Mouse (Mus musculus) urinary bladder, postnatal 14 days (tissue): ENCODE results near the gene Dzip1.

Experiments
- DNase-seq: peaks from one replicate; pipeline ENCODE4 v3.0.0; 2021; ENCODE audit warnings: low spot score

Dzip1 gene

DNA sequence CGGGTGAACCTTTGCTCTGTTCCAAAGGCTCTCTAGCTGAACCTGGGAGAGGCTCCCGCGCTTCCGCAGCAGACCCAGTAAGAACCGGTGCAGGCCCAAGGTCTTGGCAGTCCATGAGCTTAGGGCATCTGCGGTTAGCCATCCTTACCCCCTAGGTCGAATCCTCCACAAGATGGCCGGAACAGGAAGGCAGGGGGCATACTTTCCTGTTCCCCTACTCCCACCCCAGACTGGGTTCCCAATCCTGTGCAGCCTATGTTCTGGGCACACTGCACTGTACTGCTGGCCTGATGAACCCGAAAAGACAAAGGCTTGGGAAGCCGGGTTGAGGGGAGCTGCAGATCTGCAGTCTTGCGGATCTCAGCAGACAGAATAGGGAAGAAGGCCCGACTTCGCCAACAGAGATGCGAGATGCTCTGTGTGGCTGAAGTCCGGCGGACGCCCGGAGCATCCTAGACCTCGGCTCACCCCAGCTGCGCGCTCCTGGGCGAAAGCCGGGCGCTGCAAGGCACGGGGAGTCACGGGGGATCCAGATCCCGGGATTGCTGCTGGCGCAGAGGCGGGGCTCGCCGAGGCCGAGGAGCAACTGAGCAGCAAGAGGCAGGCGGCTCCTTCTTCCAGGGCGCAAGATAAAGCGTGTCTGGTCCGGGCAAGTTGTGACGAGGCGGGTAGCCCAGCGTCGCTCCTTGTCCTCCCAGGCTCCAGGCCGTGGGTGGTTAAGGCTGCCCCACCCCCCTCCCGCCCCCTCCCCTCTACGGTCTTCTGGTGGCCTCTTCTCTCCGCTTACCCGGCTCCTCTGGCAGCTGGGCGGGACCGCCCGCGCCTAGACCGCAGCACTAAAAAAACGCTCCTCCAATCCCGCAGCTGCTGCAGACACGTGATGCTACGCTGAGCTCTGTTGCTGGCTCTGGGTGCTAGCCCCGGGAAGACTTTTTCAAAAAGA lies at the start of gene Dzip1:
TSS of gene Dzip1 (minus strand) at position 788 of the 943 bp plus-strand sequence.
- DNase-seq = peak; percentile 53

DNA sequence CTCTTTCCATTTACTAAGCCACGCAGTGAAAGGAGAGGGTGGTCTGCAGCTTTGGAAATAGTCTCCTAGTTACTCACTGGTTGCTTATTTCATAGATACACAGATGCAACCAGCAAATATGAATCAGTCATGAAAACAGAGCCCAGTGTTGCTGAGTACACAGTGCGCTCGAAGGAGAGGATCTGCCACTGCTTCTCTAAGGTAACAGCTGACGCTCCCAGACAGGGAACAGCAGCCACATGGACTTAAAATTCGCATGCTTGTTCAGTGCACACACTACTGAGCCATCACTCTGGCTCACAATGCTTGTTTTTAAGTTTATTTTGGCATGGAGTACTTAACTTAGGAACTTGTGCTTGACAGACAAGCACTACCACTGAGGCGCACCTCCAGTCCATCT lies 47.0 kb upstream of the Dzip1 start:
- no peak for DNase-seq

DNA sequence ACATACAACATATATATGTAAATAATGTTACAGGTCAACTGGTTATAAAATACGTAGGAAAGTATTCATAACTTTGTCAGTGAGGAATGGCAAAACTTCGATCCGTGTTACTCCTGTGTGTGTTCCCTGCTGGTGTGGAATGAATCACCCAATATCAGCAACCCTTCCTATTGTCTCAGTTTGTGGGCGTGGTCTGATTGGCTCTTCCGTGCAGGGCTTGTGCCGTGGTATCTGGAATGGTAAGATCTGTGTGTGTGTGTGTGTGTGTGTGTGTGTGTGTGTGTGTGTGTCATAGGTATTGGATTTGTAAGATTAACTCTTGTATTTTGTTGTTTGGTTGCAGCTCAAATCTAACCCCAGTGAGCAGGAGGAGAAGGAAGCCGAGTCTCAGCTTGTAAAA lies 42.4 kb upstream of the Dzip1 start:
- no peak for DNase-seq

DNA sequence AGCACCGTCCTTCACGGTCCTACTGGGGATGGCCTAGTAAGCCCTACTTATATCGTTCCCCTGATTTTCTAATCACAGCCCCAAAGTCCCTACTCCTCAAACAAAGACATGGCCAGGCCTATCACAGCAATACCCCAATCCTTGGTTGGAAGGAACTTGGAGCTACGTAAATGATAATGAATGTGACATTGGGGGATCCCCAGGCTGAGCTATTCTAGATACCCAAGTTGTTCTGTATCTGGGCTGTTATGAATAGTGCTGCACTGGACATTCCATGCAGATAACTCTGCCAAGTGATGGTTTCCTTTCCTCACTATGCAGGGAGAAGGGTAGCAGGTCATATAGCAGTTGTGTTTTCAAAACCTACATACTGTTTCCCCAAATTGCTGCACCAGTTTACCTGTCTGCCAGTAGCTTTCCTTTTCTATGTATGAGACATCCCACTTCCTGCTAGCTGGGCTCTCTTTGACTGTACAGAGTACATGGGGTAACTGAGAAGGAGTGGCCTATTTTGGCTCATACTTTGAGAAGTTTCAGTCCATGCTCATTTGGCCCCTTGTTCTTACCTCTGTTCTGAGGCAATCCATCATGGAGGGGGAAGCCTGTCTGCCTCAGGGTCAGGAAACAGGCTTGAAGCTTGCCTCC lies 40.2 kb upstream of the Dzip1 start:
- no peak for DNase-seq

DNA sequence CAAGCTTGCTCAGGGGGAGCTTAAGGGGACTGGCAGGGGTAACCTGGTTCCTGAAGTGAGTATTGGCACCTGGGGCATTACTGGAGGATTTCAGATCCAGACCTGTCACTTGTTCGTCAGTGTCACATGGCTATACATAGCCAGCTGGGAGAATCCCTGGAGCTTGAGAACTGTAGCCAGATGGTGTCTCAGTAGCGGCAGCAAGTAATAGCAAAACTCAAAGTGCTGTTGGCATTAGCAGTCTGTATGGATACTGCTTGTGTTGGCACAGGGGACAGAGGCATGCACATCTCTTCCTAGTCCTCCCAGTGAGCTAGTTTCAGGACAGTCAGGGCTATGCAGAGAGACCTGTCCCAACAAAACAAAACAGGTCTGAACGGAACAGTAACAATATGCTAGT lies 32.8 kb upstream of the Dzip1 start:
- no peak for DNase-seq

DNA sequence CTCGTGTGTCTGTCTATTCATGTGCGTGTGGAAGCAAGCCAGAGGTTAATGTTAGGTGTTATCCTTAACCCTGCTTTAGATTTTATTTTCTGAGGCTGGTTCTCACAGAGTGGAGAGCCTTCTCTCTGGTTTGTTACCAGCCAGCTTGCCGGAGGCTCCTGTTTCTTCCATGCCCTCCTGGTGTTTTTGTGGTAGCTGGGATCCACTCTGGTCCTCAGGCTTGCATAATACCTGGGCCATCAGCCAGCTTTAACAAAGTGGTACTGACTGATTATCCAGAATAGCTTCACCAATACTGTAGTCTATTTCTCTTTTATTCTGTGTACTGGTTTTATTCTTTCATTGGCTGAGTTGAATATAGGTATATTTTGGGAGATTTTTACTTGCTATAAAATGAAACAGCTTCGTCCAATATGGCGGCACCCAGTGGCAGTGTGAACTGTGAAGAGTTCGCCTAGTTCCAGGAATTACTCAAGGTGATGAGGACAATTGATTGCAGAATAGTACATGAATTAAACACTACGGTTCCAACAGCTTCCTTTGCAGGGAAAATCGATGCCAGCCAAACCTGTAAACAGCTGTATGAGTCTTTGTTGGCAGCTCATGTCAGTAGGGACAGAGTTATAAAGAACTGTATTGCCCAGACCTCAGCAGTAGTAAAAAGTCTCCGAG lies 26.8 kb upstream of the Dzip1 start:
- DNase-seq = no peak

DNA sequence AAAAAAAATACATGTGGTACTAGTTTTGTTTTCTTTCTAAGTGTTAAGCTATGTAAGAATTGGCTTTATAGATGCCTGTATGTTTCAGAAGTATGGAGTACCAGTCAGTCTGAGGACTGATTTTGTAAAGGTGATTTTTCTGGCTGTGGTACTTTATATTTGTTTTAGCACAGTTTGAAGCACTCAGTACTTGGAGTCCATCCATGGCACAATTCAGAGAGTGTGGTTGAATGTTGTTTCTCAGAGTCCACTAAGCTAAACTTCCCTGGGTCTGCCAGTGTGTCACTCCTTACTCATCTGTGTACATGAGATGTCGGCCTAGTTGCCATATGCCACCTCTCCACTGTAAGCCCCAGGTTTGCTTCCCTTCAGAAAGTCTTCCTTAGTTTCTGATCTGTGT lies 23.6 kb upstream of the Dzip1 start:
- DNase-seq = no peak

DNA sequence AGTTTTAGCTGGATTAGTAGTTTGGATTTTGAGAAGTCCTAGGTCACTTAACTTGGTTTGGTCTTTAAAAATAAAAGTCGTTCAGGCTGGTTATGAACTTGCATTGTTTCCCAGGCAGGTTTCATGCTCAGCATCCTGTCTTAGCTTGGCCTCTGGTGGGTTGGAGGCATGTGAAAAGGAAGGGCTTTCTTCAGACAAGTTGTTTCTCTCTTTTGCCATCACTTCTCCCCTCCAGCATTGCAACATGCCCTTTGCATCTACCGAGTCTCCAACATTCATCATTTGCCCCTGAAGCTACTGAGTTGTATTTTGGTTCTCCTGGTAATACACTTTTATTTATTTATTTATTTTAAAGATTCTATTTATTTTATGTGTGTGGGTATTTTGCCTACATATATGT lies 19.4 kb upstream of the Dzip1 start:
- no peak for DNase-seq

DNA sequence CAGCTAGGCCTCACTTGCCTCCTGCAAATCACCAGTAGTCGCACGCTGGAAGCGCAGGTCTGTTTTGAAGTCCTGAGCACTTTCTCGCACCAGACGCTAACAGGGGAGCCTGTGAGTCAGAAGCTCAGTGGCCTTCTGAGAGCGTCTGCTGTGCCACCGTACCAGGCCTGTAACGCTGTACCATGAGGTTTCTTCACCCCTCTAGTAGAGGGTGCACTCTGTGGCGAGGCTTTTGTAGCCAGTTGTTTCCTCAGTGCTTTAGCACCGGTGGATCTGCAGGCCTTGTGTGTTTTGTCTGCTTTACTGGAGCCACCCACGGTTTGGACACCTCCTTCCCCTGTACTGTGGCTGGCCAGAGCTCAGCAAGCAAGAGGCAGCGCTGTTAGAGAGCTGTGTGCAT lies 16.8 kb upstream of the Dzip1 start:
- no peak for DNase-seq

DNA sequence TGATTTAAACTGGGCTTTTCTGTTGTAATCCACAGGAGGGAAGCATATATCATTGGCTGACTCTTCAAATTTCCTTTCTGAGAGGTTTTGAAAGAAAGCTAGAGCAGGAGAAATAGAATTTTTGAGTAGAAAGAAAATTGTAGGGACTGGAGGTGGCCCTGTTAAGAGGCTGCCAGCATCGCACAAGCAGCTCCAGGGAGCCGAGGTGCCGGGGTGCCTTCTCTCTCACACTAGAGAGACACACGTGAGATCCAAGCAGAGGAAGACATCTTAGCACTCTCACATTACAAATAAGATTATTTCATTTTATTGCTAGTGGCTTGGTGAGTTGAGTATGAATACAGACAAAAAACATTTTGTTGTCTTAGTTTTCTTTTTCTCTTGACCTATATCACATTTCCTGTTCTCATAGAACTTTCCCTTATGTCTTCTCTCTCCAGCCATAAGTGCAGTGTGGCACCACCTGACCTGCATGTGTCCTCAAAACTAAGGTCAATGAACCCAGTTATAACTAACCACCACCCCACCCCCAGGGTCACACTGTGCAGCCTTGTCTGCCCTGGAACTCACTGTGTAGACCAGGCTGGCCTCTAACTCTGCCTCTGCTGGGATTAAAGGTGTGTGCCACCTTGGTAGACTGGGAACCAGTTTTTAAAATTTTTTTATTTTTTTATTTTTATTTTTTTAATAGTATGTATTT lies 15.7 kb upstream of the Dzip1 start:
- no peak for DNase-seq

DNA sequence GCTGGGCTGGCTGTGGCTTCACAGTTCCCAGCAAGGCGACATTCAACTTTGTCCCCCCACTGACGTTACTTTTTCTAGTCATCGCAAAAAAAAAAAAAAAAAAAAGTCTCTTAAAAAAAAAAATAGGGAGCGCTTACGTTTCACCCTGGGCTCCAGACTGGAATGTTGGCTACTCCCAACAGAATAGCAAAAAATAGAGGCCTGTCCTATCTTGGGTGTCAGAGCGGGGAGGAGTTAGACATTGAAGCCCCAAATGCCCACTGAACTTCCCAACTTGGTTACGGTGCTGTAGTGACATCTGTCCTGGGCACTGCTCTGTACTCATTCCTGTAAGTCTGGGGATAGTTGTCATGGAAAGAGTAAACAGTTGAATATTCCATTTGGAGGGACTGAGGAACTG lies 13.3 kb upstream of the Dzip1 start:
- no peak for DNase-seq

DNA sequence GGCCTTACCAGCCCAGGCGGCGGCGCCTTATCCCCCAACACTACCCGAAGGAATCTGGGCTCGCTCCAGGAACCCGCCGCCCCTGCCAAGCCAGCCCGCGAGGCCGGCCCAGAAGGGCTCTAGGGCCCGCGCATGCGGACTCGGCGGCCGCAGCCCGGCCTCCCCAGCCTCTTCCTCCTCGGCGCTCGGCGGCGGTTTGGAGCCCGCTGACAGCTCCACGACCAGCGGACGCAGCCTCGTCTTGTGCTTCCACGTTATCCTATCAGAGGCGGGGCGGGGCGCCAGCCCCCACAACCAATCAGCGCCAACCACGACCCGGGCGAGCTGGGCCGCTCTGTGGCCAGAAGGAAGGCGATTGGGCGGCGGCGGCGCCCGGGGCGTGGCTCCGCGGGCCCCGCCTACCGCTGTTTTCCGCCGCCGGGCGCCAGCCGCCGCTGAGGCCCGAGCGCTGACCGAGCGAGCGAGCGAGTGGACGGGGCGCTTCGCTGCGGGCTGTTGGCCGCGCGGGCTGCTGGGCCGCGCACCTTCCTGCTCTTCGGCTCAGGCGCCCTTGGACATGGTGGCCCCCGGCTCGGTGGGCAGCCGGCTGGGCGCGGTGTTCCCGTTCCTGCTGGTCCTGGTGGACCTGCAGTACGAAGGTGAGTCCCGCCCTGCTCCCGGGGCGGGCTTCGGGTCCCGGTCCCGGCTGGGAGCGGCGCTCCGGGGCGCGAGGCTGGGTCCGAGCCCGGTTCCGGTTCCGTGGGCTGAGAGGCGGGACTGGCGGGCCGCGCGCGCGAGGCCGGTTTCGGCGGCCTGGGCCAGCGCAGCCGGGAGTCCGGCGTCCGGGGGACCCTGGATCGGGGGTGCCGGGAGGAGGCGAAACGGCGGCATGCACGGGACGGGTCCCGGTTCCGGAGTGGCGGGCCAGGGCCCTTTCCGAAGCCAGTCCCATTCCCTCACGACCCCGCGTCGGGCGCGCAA lies 12.6 kb upstream of the Dzip1 start, which contains the start of gene Dnajc3:
TSS of gene Dnajc3 (plus strand) at position 444 of the 960 bp plus-strand sequence.
- DNase-seq = peak; percentile 99

DNA sequence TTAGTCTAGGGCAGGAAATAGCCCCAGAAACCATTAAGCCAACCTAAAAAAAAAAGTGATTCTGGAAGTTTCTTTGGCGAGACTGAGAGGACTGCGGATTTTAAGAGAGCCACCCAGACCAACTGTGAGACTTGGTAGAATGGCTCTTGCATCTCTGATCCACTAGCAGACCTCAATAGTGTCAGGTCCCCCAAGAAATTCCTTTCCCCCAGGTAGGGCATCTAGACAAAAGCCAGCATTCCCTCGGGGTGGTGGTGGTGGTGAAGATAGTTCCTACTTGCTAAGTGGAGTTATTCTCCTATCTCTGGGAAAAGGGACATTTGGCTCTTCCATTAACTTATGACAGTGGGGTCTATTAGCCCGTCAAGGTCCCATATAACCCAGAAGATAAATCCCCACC lies 11.7 kb upstream of the Dzip1 start:
- no peak for DNase-seq

DNA sequence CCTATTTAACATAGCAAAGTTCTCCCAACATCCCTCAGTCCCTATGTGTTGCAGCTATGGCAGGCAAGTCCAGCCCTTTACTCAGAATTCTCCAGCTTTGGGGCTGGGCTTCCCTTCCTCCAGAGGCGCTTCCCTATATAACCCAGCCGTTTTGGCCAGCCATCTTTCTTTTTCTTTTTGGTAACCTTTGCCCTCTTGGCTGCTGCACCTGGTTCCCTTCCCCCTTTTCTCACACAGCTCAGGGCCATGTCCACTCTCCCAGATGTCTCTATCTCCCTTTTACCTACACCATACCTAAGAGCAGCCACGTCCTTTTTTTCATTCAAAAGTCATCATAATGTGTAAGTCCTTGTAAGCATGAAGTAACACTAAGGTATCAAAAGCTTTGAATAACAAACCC lies 11.0 kb upstream of the Dzip1 start:
- no peak for DNase-seq

DNA sequence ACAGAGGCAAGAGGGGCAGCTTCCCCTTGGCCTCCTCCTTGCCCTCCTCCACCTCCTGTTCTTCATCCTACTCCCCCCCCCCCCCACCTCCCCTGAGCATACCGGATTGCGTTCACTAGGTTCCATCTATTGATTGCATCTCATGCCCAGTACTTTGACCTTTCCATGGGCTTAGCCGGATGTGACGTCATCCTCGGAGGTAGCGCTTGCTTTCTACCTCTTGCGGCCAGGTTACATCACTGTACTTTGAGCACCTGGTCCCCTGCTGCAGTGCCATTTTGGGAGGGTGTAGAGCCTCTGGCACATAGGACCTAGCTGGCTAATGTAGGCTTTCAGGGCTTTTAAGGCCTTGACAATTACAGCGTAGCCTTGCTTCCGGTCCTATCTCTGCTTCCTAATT lies 9.4 kb upstream of the Dzip1 start:
- no peak for DNase-seq

DNA sequence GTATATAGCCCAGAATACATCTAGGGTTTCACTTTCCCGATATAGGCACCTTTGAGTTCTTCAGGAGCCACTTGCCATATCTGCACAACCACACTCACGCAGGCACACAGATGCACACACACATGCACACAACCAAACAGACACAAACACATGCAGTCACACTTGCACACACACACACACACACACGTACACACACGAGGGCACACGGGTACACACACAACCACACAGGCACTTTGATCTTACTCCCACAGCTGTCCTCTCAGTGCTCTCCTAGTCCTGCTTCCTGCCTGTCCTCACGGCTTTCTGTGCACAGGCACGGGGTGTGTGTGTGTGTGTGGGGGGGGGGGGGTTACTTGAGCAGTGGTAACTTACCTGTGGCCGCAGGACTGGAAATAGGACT lies 7.7 kb upstream of the Dzip1 start:
- no peak for DNase-seq

DNA sequence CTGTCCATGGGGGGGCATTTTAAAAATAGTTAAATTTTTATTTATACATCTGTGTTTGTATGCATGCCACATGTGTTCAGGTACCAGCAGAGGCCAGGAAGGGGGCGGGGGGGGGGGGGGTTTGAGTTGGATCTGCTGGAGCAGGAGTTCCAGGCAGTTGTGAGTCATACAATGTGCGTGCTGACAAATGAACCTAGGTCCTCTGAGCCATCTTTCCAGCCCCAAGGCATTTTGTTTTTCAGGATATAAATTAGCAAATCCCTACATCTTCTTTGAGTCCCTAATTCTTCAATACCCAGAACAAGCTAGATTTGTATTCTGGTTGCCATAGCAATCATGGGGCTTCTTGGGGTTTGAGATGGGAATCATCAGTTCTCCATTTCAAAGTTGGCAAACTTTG lies 5.9 kb upstream of the Dzip1 start:
- DNase-seq = no peak

DNA sequence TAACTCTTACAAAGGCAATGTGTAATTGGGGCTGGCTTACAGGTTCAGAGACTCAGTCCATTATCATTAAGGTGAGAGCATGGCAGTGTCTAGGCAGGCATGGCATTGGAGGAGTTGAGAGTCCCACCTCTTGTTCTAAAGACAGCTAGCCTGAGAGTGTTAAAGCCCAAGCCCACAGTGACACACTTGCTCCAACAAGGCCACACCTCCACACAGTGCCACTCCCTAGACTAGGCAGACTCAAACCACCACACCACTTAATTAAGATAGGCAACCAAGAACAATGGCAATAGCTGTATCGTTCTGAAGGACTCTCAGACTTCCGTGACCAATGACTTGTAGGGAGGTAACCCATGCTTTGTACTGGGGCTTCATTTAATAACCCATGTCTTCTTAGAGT lies 5.5 kb upstream of the Dzip1 start:
- no peak for DNase-seq

DNA sequence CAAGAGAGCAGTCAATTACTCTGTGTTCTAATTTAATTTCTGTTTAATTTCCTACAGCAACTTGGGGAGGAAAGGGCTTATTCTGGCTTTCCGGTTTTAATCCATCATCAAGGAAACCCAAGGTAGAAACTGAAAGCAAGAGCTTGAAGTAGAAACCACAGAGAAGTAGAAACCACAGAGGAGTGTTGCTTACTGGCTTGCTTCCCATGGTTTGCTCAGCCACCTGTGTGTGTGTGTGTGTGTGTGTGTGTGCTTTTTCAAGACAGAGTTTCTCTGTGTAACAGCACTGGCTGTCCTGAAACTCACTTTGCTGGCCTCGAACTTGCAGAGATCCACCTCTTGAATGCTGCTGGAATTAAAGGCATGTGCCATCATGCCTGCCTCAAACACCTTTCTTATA lies 4.5 kb upstream of the Dzip1 start:
- no peak for DNase-seq

DNA sequence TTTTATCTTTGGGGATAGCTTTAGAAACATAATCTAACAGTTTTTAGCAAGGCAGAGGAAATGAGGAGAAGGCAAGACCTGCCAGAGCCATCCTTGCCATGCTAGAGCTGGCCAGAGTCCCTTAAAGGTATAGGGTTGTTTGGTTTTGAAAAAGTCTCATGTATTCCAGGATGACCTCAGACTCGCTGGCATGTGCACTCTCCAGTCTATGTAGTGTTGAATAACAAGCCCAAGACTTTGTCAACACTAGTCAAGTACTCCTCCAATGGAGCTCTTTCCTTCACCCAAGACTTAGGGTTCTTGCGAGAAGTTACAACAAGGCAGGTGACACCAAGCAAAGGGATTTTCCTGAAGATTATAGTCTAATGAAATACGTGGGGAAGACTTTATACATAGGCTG lies 3.3 kb upstream of the Dzip1 start:
- DNase-seq = no peak

DNA sequence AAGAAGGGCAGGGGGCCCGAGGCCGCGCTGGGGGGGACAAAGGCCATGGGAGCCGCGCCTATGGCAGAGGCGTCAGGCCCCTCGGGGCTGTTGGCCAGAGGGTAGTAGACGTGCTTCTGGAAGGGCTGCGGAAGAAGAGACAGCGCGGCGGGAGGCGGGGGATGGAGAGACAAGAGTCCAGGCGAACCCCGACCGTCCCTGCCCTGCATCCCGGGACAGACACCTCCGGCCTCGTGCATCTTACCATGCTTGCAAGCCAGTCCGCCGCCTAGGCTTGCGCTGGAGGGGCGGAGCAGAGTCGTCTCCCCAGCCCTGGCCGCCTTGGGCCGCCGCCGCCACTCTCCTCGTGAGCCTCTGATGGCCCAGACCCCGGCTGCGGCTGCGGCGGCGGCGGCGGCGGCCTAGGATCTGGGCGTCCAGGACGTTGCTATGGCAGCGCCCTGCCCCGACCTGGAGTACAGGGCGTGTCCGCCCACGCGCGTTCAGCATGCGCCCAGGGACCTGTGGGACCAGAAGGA lies 2.5 kb downstream of the Dzip1 start:
- peak; percentile 27 for DNase-seq
